Mouse (Mus musculus) heart, adult 18-20 months (tissue): ENCODE results near the gene Maged2. TPM values are rescaled to one million over a fixed set of nuclear protein-coding genes. Genes with fewer than 3 reads are reported as not detected.
"Not testable (repeated sequence)": the region's sequence is repeated elsewhere in the genome, so short reads cannot be mapped to it uniquely, and the experiment has no call there.

Experiments
- DNase-seq, 2 experiments: peaks; one replicate each; pipeline ENCODE4 v3.0.0; 2021 to 2022; ENCODE audit warnings: mixed read lengths in 1 of 2
- long read RNA-seq, 2 experiments: library from polyadenylated mRNA; stranded (forward); transcript quantifications; one replicate each; pipeline ENCODE4 v2.0.0; 2021
- total RNA-seq, 2 experiments: library from RNA; stranded (reverse); gene quantifications; 2 replicates each; pipeline ENCODE4 v1.2.3; 2021

The Maged2 gene
- total RNA-seq, result 10 to 100 TPM; 21.8 to 24.2 TPM
- long read RNA-seq, experiment 1, transcript Maged2-204 (13 exons, 2,107 nt), result major isoform, 11 of 26 reads
- long read RNA-seq, experiment 1, partial matches to known transcripts, result 7 of 26 reads
- long read RNA-seq, experiment 1, other reads (novel, unspliced or antisense), result 4 of 26 reads
- long read RNA-seq, experiment 2, transcript Maged2-204 (13 exons, 2,107 nt), result major isoform, 6 of 14 reads
- long read RNA-seq, experiment 2, partial matches to known transcripts, result 6 of 14 reads
- long read RNA-seq, experiment 2, other reads (novel, unspliced or antisense), result 0 of 14 reads

DNA sequence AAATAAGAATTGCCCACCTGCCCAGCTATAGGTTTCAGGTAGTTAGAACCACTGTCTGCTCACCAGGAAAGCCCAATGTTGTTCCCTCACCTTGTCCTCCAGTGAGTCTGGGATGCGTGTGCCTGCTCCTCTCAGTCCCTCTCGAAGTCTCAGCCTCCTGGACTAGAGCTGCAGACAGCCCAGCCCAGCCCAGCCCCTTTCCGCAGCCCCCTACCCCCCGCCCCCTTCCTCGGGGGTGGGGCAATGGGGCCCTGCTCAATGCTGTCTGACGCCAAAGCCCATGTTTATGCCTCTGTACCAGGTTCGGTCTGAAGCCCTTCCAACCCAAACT lies at the start of gene Maged2:
TSS of gene Maged2 (minus strand) at position 207 of the 331 bp plus-strand sequence.
- peak in 1 of 2 experiments; percentile 9 for DNase-seq

DNA sequence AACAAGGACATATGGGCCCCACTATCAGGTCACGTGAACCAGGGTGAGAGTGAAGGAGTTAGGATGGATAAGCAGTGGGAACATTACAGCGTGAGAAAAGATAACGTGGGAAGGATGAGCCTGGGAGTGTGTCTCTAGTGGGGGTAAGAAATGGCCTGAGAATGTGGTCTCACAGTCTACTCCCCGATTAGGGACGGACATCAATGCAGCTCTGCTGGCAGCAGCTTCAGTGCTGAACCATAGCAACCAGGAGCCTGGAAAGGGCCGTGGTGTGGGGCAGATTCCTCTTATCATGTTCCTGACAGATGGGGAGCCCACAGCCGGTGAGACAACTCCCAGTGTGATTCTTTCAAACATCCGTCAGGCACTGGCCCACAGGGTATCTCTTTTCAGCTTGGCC lies 34.1 kb upstream of the Maged2 start:
- DNase-seq, result no peak

DNA sequence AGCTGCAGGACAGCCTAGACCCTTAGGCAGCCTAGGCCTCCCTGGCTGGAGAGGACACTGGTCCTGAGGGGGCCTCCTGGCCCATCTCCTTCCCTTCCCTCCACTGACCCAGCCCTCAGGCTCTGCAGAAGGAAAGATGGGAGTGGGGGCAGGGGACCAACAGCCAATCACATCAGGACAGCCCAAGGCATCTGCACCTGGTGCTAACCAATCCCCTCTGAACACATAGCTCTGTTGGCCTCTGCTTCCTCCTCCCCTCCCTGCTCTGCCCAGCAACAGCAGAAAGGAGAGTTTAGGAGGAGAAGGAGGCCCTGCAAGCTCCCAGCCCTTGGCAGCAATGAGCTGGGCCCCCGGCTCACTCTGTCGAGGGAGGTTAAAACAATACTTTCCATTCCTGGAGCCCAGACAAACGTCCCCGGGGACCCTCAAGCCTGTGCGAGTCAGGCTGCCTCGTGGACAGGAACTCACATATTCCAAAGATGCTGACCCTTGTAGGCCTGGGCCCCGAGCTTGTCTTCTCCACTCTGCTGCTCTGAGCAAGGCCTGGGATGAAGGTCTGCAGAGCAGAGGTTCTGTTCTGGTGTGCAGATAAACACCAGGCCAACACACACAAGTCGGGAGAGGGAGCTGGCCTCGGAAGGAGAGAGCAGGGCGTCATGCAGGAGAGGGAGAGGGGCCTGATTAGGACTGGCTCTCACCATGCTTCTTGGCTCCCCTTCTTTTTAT lies 31.5 kb upstream of the Maged2 start:
- not testable (repeated sequence) for DNase-seq

DNA sequence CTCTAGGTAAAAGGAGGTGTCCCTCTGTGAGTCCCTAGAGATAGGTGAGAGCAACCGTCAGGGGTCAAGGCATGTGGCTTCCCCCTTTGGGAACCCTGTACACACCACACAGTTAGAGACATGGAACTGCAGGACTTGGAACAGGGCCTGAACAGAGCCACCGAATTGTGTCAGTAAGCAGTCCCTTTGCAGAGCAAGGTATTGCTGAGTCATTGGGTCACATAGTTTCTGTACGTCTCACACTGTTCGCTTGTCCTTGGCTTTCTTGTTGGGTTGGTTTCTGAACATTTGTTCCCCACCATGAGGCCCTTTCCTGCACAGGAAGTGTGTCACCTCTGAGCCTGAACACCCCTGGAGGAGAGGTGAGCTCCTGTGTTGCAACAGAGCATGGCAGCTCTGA lies 29.1 kb upstream of the Maged2 start:
- DNase-seq, result not testable (repeated sequence)

DNA sequence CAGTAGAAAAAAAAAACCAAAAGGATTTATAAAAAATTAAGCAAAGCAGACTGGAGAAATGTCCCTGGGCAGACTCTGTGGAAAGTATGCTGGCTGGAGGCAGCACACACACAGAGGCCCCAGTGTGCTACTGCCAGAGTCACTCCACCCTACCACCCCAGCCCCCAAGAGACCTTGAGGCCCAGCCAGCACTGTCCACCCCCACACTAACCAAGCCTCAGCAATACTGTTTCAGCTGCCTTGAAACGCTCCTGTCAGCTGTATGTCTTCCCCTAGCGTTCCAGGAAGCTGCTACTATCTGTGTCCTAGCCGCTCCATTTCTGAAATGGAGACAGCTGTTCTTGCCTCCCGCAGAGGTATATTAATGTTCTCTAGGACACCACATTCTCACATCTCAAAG lies 16.2 kb upstream of the Maged2 start:
- DNase-seq, result peak in 1 of 2 experiments; percentile 9

DNA sequence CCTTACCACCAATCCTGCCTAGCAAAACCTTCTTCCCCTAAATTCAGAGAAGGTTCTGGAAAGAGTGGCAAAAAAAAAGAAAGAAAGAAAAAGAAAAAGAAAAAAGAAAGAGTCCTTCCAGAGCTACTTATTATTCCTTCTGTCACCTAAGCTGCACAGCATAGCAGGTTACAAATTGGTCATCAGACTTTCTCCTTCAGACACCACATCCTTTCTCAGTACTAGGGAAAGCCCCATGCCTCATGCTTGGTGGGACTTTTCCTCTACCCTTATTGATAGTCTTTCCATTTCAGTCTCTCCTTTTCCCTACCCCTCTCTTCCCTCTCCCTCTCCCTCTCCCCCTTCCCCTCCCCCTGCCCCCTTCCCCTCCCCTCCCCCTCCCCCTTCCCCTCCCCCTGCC lies 3.1 kb upstream of the Maged2 start:
- DNase-seq, result no peak

DNA sequence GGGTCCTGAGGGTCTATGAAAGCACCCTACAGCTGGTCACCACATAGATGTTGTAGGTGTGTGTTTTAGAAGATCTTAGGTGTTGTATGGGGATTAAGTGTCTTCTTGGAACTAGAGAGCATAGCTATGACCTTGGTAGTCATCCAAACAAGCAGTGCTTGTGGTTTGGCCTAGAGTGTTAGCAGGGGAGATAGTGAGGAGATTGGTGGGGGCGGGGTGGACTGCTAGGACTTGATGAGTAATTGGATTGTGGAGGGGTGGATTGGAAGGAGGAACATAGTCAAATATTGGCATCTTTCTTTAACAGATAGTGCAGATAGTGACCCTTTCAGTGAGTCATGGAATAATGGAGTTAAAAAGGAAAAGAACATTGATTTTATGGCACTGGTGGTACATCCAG lies 1.5 kb upstream of the Maged2 start:
- peak; percentile 20 to 26 for DNase-seq

DNA sequence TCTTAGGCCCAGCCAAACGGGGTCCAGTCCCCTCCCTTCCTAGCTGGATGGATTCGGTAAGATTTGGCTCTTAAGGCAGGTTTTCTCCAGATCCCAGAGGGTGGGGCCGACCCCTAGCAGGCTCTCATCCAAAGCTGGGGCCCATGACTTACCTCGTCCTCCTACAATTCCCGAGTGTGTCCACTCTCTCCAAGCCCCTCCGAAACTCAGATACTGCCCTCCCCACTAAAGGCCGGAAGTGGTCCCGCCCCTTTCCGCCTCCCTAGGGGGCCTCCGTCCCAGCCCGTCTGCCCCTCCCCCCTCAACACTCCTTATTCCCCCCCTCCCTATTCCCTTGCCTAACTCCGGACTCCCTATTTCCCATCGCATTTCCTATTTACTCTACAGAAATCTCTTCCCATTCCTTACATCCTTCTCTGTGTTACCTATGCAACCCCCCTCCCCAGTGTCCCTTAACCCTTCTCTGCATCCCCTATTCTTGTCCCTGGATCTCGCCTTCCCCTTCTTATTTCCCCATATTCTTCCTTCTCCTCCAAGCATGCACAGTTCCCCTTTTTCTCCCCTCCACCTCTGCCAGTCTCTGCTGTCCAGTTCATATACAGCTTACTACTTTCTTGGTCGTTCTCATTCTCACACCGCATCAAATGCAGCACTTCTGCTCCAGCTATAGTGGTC lies 544 bp downstream of the Maged2 start:
- peak; percentile 45 to 55 for DNase-seq

DNA sequence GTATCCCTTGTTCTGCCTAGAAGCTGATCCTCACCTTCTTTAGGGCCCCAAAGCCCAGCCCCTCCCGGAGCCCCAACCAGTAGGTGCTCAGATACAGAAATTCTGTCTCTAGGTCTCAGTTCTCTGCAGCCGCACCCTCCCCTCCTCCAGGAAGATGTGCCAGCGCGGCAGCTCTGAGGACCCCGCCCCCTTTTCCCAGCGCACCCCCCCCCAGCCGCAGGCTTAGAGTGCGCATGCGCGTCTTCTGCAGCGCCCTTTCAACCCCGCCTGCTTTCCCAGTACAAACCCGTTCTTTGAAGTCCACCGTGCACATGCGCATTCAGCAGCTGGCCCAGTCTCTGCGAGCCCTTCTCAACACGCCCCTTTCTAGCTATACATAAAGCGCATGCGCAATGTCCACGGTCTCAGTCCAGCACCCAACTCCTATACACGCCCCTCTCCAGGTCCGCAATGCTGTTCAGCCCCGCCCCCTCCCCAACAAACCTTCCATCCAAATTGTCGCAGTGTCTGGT lies 1.3 kb downstream of the Maged2 start:
- peak; percentile 84 to 92 for DNase-seq

DNA sequence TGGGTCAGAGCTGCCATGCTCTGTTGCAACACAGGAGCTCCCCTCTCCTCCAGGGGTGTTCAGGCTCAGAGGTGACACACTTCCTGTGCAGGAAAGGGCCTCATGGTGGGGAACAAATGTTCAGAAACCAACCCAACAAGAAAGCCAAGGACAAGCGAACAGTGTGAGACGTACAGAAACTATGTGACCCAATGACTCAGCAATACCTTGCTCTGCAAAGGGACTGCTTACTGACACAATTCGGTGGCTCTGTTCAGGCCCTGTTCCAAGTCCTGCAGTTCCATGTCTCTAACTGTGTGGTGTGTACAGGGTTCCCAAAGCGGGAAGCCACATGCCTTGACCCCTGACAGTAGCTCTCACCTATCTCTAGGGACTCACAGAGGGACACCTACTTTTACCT lies 13.2 kb downstream of the Maged2 start:
- DNase-seq, result not testable (repeated sequence)

DNA sequence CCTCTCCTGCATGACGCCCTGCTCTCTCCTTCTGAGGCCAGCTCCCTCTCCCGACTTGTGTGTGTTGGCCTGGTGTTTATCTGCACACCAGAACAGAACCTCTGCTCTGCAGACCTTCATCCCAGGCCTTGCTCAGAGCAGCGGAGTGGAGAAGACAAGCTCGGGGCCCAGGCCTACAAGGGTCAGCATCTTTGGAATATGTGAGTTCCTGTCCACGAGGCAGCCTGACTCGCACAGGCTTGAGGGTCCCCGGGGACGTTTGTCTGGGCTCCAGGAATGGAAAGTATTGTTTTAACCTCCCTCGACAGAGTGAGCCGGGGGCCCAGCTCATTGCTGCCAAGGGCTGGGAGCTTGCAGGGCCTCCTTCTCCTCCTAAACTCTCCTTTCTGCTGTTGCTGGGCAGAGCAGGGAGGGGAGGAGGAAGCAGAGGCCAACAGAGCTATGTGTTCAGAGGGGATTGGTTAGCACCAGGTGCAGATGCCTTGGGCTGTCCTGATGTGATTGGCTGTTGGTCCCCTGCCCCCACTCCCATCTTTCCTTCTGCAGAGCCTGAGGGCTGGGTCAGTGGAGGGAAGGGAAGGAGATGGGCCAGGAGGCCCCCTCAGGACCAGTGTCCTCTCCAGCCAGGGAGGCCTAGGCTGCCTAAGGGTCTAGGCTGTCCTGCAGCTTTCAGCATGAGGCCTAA lies 15.5 kb downstream of the Maged2 start:
- DNase-seq, result not testable (repeated sequence)

Other genes with a start within 250 kb of the Maged2 start
- gene Pfkfb1, start 226.1 kb downstream of the Maged2 start, total RNA-seq, result 10 to 100 TPM in 1 of 2 experiments, 1 to 10 TPM in 1; 10.0 to 15.5 TPM
- 10 to 100 TPM in 1 of 2 experiments, 1 to 10 TPM in 1; 8.1 to 10.0 TPM for gene Apex2, start 224.5 kb downstream of the Maged2 start, total RNA-seq
- under 1 TPM; 0.39 to 0.99 TPM for gene Tro, start 156.8 kb downstream of the Maged2 start, total RNA-seq
- gene Gnl3l, start 203.0 kb upstream of the Maged2 start, total RNA-seq, result 10 to 100 TPM; 32.9 TPM
- 1 to 10 TPM; 6.2 to 7.4 TPM for gene Fgd1, start 231.8 kb upstream of the Maged2 start, total RNA-seq